Mouse (Mus musculus): Measurements from ENCODE around the gene Elk1. TPM values are rescaled to one million over a fixed set of nuclear protein-coding genes. Genes with fewer than 3 reads are reported as not detected.

Elk1 gene
- polyA plus RNA-seq, 1 experiment, result 1.9 TPM

DNA sequence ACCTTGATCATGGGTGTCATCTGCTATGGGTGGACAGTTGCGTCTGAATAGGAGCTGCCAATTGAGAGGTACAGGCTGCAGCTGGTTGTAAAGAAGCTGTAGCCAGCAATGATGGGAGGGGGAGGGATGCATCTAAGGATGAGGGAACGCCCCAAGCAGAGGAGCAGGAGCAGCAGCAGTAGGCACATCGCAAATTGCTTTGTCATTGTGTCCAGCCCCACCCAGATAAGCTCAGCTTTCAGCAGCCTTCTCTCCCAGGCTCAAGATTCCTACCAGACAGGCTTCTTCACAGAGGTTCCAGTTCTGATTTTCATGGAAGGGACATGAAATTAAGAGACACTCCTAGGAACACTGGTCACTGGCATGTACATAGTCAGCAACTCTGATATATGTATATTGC, 40.3 kb downstream of the Elk1 start:
- Histone ChIP-seq H3K4me1 (ENCODE audit: control insufficient read depth, insufficient read depth, low read length) (no peaks in the 10 kb centered on the region), H3K27me3 (ENCODE audit: control insufficient read depth, insufficient read depth, low read length) (no peaks in the 10 kb centered on the region), H3K27ac (ENCODE audit: control insufficient read depth, insufficient read depth, low read depth, low read length) (no peak overlapping the region), H3K36me3 (ENCODE audit: control insufficient read depth, insufficient read depth, low read length) (no peaks in the 10 kb centered on the region), H3K4me3 (ENCODE audit: control insufficient read depth, low read depth, low read length) (no peak overlapping the region)
- TF ChIP-seq POLR2A (IDR thresholded peaks at IDR 0.05; ENCODE audit: control insufficient read depth, low read depth, low read length), result no peak
- TF ChIP-seq CTCF (IDR thresholded peaks at IDR 0.05; ENCODE audit: control insufficient read depth, insufficient read depth, insufficient replicate concordance, low read depth, low read length), result no peak

Other genes with a start within 250 kb of the Elk1 start
- gene Usp11, start 246.7 kb downstream of the Elk1 start, polyA plus RNA-seq (2012; rRNA removed), result 4.9 and 5.6 TPM in 2 replicates
- gene Araf, start 152.8 kb downstream of the Elk1 start, polyA plus RNA-seq (2012; rRNA removed), result 25.5 and 29.4 TPM in 2 replicates
- gene Timp1, start 80.4 kb downstream of the Elk1 start, polyA plus RNA-seq (2012; rRNA removed), result 2.4 and 3.4 TPM in 2 replicates
- gene Syn1, start 29.6 kb downstream of the Elk1 start, polyA plus RNA-seq (2012; rRNA removed), result 0.16 TPM in 2 replicates
- gene Cfp, start 19.1 kb downstream of the Elk1 start, polyA plus RNA-seq (2012; rRNA removed), result 1.0 and 1.8 TPM in 2 replicates
- 5.9 and 6.3 TPM in 2 replicates for gene Uxt, start 11.4 kb upstream of the Elk1 start, polyA plus RNA-seq (2012; rRNA removed)
- 0.30 and 0.31 TPM in 2 replicates for gene Zfp182, start 111.7 kb upstream of the Elk1 start, polyA plus RNA-seq (2012; rRNA removed)
- 40.9 and 62.3 TPM in 2 replicates for gene Spaca5, start 117.8 kb upstream of the Elk1 start, polyA plus RNA-seq (2012; rRNA removed)
- gene Zfp300, start 138.9 kb upstream of the Elk1 start, polyA plus RNA-seq (2012; rRNA removed), result 0.05 and 0.09 TPM in 2 replicates
- gene Ssxa1, start 165.2 kb upstream of the Elk1 start, polyA plus RNA-seq (2012; rRNA removed), result 0.60 and 1.8 TPM in 2 replicates
- gene Gm21876, start 225.0 kb upstream of the Elk1 start, polyA plus RNA-seq (2012; rRNA removed), result 1.1 and 1.4 TPM in 2 replicates